Mouse (Mus musculus) adrenal gland (tissue): ENCODE measurements around the gene Map4k2.

Source experiments
- intact Hi-C: fragments of 180-260 bp; cut with DNase I; formaldehyde crosslinking; loops from one replicate; pipeline ENCODE4 v1.15.1; 2025
- microRNA-seq, 2 experiments: library from miRNA; unstranded; fragments of <30 nt; microRNA quantifications; one replicate each; pipeline ENCODE4; 2019

The Map4k2 gene

GRCm38 (mm10) chr19:6398447-6399284 is 57.7 kb downstream of the Map4k2 start:
- intact Hi-C loops = no loop called here

- intact Hi-C loops = no loop called here
Observed at GRCm38 (mm10) chr19:6399285-6400095, 58.6 kb downstream of the Map4k2 start, which contains the start of gene Rasgrp2. TSS of gene Rasgrp2 (plus strand) at chr19:6399340.

DNA sequence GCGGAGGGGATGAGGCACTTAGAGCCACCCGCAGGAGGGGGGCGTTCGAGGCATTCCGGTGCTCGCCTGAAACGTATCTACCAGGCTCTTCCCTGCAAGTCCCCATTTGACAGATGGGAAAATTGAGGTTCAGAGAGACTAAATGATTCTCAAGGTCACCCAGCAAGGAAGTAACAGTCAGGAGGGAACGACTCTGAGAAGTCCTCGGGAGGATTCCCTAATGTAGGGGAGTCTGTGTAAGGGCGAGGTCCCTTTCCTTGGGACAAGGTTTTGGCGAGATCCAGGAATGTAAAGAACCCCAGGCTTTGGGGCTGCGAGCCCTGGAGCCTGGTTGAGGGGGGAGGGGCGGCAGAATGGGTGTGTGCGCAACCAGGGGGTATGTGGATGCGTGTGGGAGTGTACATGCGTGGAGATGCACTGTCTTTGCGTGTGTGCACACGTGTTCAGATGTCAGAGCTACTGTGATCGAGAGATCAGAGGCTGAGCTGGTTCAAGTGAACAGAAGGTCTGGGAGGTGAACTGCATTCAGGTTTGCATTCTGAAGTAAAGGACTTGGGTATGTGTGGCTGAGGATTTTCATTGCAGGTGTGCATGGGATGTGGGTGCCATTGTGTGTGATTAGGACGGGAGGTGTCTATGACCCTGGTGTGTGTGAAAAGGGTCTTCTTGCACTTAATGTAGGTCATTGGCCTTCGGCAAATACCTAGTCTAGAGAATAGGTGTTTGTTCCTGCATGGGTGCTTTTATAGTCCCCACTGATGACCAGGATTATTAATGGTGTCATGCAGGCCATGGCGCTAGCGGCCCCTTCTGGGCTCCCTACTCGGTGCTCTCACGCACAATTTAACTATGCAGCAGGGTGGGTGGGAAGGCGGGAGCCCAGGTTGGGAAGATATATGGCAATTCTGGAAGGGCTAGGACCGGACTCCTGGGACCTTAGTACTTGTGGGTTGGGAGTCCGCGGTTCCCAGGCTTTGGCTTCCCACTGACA is 59.5 kb downstream of the Map4k2 start:
- intact Hi-C loops = loop anchor here (1.0 kb wide), 1 partner anchor 52 kb away; no protein-coding TSS in a partner anchor

DNA sequence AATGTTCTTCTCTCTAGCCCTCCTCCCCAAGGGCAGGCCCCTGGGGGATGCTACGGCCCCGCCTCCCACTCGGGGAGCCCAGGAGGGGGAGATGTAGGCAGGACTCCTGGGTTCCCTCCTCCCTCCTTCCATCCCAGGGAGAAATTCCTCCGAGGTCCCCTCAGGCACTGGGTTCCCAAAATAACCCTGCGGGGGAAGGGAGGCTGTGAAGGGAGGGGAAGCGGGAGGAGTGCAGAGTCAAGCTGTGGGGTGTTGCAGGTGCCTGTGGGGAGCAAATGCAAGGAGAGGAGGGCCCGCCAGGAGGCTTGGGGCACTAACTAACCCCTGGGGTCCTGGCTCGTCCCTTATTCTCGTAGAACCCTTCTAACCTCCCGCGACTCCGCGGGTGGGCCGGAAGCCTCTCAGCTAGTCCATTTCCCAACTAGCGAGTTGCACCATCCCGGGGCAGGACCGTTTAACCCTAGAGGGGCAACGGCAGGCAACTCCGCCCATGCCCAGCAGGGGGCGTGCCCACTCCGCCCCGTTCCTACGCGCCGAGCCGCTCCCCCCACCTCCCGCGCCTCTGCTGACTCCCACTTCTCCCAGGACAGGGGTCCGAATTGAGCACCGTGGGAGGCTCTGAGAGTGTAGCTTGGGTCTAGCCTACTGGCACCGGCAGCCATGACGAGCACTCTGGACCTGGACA is 60.3 kb downstream of the Map4k2 start:
- intact Hi-C loops = loop anchor here (1.0 kb wide), 1 partner anchor 51 kb away; no protein-coding TSS in a partner anchor

GRCm38 (mm10) chr19:6401951-6402350 is 61.0 kb downstream of the Map4k2 start:
- intact Hi-C loops = loop anchor here (1.0 kb wide), 1 partner anchor 50 kb away; no protein-coding TSS in a partner anchor

GRCm38 (mm10) chr19:6403869-6404268 is 62.9 kb downstream of the Map4k2 start:
- intact Hi-C loops = no loop called here

Small RNA genes within 50 kb of the gene (microRNA-seq; reads per million reads assigned to microRNA genes)
- 0.57 to 2.1 reads per million in 2 experiments for gene Mir6989
